Mouse (Mus musculus): ENCODE measurements at regions not wholly inside any gene's neighbourhood (a gene's known extent, or its start where the extent isn't known, plus 50 kb on each side); places are given as distances from the start of the nearest gene placed in this dataset.

DNA sequence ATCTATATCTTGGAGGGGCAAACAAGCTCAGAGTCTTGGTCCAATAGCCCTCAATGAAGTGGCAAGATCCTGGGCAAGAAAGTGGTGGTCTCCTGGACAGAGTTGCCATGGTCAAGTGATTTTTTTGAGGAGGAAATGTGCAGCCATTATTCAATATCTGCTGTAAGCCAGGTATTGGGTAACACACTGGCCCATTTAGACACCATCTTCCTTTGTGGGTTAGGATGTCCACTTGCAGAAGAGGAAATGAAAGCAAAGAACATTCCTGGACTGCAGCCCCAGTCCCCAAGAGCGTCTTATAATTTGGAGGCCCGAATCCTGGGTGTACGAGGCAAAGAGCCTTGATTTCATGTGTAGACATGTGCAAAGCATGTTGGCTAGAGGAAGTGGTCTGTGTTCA lies 56.3 kb upstream of the Pitx1 start:
- DNase-seq (ENCODE audit: low spot score), result no peak

- no peak for DNase-seq (ENCODE audit: low spot score)
These were observed 51.2 kb upstream of the Pitx1 start for GRCm38 (mm10) chr13:55887099-55887736.

Data from gastrocnemius, adult 18-20 months (tissue).